Mouse (Mus musculus): ENCODE measurements at regions not wholly inside any gene's neighbourhood (a gene's known extent, or its start where the extent isn't known, plus 50 kb on each side); places are given as distances from the start of the nearest gene placed in this dataset.
"Not testable (repeated sequence)": the region's sequence is repeated elsewhere in the genome, so short reads cannot be mapped to it uniquely, and the experiment has no call there.

GRCm38 (mm10) chr12:8447612-8448011 is 52.2 kb downstream of the Rhob start:
- no peak for DNase-seq (ENCODE audit: low spot score in 2 of 2)

GRCm38 (mm10) chr12:8447025-8447424 is 52.8 kb downstream of the Rhob start:
- DNase-seq (ENCODE audit: low spot score in 2 of 2): no peak

- DNase-seq (ENCODE audit: low spot score in 2 of 2): no peak
Measured at GRCm38 (mm10) chr12:8444975-8445853, 54.6 kb downstream of the Rhob start.

GRCm38 (mm10) chr12:8443917-8444453 is 55.8 kb downstream of the Rhob start:
- DNase-seq (ENCODE audit: low spot score in 2 of 2): no peak

GRCm38 (mm10) chr12:8443253-8443661 is 56.6 kb downstream of the Rhob start:
- DNase-seq (ENCODE audit: low spot score in 2 of 2): no peak

GRCm38 (mm10) chr12:8441275-8441674 is 58.5 kb downstream of the Rhob start:
- DNase-seq (ENCODE audit: low spot score in 2 of 2): no peak

GRCm38 (mm10) chr12:8440373-8440772 is 59.4 kb downstream of the Rhob start:
- no peak for DNase-seq (ENCODE audit: low spot score in 2 of 2)

- no peak for DNase-seq (ENCODE audit: low spot score in 2 of 2)
Measured at GRCm38 (mm10) chr12:8439957-8440356, 59.9 kb downstream of the Rhob start.

GRCm38 (mm10) chr12:8439486-8439885 is 60.3 kb downstream of the Rhob start:
- DNase-seq (ENCODE audit: low spot score in 2 of 2): no peak

GRCm38 (mm10) chr12:8438638-8439037 is 61.2 kb downstream of the Rhob start:
- DNase-seq (ENCODE audit: low spot score in 2 of 2): no peak

- DNase-seq (ENCODE audit: low spot score in 2 of 2): no peak
Measured at GRCm38 (mm10) chr12:8436976-8437580, 62.7 kb downstream of the Rhob start.

- no peak for DNase-seq (ENCODE audit: low spot score in 2 of 2)
Measured at GRCm38 (mm10) chr12:8436553-8436952, 63.3 kb downstream of the Rhob start.

- not testable (repeated sequence) for DNase-seq (ENCODE audit: low spot score in 2 of 2)
Measured at GRCm38 (mm10) chr12:8435651-8436348, 64.0 kb downstream of the Rhob start.

- DNase-seq (ENCODE audit: low spot score in 2 of 2): no peak
Measured at GRCm38 (mm10) chr12:8428228-8428990, 71.4 kb downstream of the Rhob start.

- DNase-seq (ENCODE audit: low spot score in 2 of 2): no peak
Measured at GRCm38 (mm10) chr12:8424515-8424914, 75.3 kb downstream of the Rhob start.

- DNase-seq (ENCODE audit: low spot score in 2 of 2): no peak
Measured at GRCm38 (mm10) chr12:8422676-8423075, 77.1 kb downstream of the Rhob start.

- no peak for DNase-seq (ENCODE audit: low spot score in 2 of 2)
Measured at GRCm38 (mm10) chr12:8421271-8421567, 78.6 kb downstream of the Rhob start.

- DNase-seq (ENCODE audit: low spot score in 2 of 2): no peak
Measured at GRCm38 (mm10) chr12:8420511-8421270, 79.1 kb downstream of the Rhob start.

GRCm38 (mm10) chr12:8418890-8419289 is 80.9 kb downstream of the Rhob start:
- DNase-seq (ENCODE audit: low spot score in 2 of 2): no peak

GRCm38 (mm10) chr12:8417127-8417790 is 82.5 kb downstream of the Rhob start:
- no peak for DNase-seq (ENCODE audit: low spot score in 2 of 2)
